Mouse (Mus musculus) lung, postnatal 36 days (tissue): ENCODE measurements at regions not wholly inside any gene's neighbourhood (a gene's known extent, or its start where the extent isn't known, plus 50 kb on each side); places are given as distances from the start of the nearest gene placed in this dataset.

ENCODE experiments used
- DNase-seq: peaks from one replicate; pipeline ENCODE4 v3.0.0; 2022; ENCODE audit warnings: mixed read lengths

DNA sequence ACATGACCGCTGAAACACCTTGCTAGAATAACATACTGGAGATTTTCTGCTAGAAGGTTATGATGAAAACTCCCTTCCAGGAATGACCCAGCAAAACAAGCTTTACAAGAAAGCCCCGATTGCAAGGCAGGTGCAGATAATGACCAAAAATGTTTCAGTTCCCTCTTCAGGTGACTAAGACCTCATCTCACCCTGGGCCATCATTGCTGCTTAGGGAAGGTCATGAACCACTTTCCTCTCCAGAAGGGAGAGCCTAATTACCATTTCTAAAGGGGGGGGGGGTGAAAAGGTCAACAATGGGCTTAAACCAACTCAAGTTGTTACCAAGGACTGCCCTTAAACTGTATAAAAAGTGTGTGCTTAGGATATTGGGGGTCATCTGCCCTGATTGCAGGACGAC lies 59.8 kb upstream of the Speer4c start:
- DNase-seq = no peak

GRCm38 (mm10) chr5:15774567-15774966 lies 60.5 kb upstream of the Speer4c start:
- DNase-seq = no peak

GRCm38 (mm10) chr5:15776106-15776505 lies 62.0 kb upstream of the Speer4c start:
- DNase-seq = no peak

DNA sequence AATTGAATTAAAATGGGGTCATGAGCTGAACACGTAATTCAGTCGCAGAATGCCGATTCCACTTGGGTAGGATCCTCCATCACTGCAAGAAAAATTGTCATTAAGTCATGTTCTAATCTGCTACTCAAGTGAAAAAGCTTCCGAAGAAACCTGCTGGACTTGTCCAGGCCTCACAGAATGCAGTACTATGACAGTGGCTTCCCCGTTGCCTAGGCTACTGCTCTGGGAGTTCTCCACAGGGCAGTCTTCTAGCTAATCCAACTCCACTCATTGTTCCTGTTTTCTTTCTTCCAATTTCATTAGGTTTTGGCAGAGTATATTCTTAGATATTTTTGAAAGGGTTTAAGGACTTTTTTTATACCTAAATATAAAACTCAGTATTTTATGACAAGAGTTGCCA lies 89.5 kb upstream of the Speer4c start:
- no peak for DNase-seq

GRCm38 (mm10) chr5:15816864-15817263 lies 102.8 kb upstream of the Speer4c start:
- no peak for DNase-seq

GRCm38 (mm10) chr5:15817366-15817765 lies 103.3 kb upstream of the Speer4c start:
- DNase-seq = no peak

- no peak for DNase-seq
Measured at GRCm38 (mm10) chr5:15822989-15823388, 108.9 kb upstream of the Speer4c start.

- DNase-seq = no peak
Measured at GRCm38 (mm10) chr5:15831527-15831926, 103.0 kb upstream of the Cacna2d1 start.

DNA sequence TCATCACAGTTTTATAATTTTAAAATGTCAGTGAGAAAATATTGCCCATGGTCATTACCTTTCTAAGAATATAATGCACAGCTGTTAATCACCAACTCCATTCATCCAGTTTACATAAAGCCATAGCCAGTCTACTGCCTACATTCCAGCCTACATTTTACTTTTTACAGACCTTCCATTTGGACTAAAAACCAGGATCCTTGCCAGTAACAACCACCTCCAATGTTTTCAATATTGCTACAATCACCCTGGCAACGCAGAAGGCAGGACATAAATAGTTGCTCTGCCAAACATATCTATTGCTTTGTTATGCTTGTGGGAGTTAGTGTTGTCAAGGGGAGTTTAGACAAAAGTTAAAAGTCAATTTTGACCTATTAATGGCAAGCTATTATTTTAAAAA lies 102.2 kb upstream of the Cacna2d1 start:
- peak; percentile 24 for DNase-seq

DNA sequence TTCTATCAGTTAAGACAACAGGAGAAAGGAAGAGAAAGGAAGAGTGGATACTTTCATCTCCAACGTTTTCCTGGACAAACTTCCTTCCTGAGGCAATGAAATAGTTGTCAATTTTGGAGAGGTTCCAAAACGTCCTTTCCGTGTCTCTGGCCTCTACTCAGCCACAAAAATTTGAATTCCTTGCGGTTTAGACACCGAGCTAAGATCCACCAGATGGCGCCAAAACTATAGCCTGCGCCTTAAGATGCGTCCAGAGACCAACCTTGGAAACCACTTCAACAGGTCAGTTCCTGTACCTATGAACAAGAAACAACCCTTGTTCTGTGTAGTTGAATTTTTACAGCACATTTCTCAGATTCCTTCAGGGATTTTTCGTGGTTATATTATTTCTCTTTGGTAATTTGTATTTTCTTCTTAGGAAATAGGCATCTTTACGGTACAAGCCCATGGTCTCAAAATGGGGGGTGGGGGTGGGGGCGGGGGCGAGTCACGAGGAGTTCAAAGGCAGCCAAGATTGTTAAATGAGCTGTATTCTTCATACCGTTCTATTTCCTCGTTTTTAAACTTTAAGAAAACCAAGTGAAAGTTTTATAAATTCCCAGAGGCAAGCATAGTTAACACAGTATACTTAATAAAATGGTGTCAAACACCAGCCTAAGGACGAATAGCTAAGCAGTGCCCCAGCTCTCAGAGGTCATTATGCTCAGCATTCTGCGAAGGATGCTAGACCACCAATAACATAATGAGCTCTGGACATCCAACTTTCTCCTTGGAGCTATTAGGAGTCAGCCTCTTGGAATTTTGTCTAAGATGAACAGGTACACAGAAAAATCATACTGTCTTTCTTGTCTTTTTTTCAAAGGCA lies 96.2 kb upstream of the Cacna2d1 start:
- DNase-seq = peak; percentile 78

GRCm38 (mm10) chr5:15846790-15847189 lies 87.7 kb upstream of the Cacna2d1 start:
- no peak for DNase-seq

DNA sequence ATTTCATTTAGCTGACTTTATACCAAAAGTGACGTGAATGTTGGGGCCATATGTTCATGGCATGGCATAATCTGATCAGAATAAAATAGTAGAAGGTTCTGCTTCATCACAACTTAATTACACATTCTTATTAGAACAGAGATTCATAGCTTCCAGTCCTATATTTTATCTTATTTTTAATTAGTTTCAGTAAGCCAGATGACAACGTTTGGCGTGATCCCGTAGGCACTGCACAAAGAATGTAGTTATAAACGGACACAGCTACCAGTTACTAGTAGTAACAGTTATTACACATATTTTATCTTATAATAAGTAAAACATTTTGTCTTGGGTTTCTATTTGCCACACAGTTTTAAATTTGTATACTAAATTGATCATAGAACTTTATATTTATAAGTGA lies 85.0 kb upstream of the Cacna2d1 start:
- DNase-seq = no peak

DNA sequence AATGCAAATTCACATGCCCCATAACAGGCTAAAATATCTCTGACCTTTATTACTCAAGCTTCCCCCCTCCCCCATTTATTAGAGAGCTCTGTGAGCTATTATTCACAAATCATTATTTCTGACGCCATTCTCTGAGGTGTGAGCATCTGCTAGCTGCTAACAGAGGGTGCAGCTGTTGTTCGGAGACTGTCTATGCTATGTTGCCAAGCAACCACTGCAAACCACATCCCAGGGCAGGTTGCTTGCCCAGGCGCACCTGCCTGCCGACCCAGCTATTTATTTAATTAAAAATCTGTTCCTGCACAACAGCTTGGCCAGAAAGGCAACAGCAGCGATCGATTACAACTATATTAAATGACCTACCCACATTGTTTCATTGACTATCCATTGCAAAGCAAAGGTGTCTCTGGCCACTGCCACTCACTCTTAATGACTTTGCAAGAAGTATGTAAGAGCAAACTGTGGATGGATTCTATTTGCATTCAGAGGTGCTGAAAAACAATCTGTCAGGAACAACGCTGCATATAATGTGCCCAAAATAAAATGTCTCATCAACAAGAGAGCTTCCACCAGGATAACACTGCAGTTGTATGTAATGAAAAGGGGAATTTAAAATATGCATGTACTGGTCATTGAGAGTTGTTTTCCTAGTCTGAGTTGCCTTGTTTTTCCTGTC lies 84.2 kb upstream of the Cacna2d1 start:
- DNase-seq = no peak

GRCm38 (mm10) chr5:15854752-15855151 lies 79.7 kb upstream of the Cacna2d1 start:
- DNase-seq = no peak

GRCm38 (mm10) chr5:15857034-15857433 lies 77.5 kb upstream of the Cacna2d1 start:
- DNase-seq = no peak

GRCm38 (mm10) chr5:15874065-15874464 lies 60.4 kb upstream of the Cacna2d1 start:
- DNase-seq = no peak

- no peak for DNase-seq
Measured at GRCm38 (mm10) chr5:15883004-15883403, 51.5 kb upstream of the Cacna2d1 start.
